Mouse (Mus musculus): Measurements from ENCODE around the gene Nptx1. TPM values are rescaled to one million over a fixed set of nuclear protein-coding genes. Genes with fewer than 3 reads are reported as not detected.

The Nptx1 gene
- total RNA-seq (2021): under 1 TPM; 0.26 to 0.34 TPM

DNA sequence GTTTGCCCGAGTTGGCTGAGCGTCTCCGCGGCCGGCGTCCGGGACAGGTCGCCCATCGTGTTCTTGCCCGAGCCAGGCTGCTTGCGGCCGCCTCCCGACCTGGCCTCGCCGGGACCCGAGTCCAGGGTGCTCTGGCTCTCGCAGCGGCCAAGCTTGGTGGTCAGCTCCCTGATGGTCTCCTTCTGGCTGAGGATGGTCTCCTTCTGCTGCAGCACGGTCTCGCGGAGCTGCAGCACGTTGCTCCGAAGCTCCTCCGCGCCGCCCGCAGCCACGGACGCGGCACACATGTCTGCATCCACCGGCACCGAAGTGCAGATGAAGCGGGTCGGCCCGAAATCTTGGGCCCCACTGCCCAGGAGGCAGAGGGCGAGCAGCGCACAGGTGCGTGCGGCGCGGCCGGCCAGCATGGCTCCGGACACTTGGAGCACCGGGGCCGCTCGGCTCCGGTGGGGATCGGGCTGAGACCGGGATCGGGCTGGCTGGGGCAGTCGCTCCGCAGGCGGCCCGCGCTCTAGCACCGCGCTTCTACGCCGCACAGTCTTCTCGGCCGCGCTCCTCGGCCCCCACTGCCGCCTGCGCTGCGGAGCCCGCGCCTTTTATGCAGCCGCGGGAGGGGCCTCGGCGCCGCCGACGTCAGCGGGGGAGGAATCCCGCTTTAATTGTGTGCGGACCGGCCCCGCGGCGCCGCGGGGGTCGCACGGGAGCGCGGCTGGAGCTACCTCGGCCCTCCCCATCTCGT, at the start of gene Nptx1:
Nptx1 (minus strand) TSS at position 571 of the 739 bp plus-strand sequence.
- DNase-seq (ENCODE audit: low spot score): no peak
- intact Hi-C loops (cut with DNase I): no loop called here

DNA sequence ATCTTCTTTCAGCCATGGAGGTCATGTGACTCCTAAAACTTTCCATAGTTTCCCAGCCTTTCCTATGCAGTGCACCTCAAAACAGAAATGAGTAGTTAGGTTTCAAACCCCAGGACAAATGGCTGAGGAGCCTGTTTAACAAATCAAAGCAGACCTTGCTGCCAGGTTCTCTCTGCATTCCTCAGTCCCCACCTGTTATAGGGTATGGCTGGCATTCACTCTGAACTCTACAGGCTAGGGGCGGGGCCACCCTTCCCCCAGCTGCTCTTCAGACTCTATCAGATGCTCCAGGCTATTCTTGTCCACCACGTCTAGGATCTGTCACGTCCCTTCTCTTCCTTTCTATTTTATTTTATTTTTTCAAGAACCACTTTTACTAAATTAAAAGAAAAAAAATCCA, 46.4 kb upstream of the Nptx1 start:
- intact Hi-C loops (cut with DNase I): no loop called here
- DNase-seq (ENCODE audit: low spot score): no peak

DNA sequence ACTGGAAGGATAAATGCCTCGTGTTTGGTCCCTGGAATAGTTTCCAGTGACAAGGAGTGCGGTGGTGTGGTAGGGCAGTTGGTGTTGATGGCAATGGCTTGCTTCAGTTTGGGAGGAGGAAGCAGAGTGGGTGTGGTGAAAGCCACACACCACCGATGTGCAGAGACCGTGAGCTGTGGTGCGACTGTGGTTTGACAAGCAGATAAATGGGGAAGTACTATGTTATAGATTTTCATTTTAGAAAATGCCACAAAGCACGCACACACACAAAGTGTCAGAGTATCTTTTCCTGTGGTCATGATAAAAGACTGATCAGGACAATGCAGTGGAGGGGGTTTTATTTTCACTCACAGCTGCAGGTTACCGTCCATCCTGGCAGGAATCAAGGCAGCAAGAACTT, 41.7 kb upstream of the Nptx1 start:
- intact Hi-C loops (cut with DNase I): no loop called here
- no peak for DNase-seq (ENCODE audit: low spot score)

DNA sequence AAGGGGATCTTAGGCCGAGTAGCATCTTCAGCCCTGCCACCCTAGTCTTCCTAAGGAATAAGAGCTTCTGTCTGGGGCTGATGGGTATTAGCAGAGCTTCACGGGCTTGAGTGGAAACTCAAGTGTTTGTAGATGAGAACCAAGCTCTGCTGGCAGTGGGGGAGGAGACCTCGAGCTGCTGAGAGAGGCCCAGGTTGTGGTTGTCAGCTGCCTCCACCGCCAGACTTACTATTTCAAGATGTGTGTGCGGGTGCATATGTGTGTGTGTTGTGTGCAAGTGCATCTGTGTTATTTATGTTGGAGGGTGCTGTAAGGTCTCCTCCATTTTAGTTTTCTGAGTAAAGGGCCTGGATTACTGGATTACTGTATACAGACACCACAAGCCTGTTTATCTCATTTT, 39.6 kb upstream of the Nptx1 start:
- intact Hi-C loops (cut with DNase I): no loop called here

DNA sequence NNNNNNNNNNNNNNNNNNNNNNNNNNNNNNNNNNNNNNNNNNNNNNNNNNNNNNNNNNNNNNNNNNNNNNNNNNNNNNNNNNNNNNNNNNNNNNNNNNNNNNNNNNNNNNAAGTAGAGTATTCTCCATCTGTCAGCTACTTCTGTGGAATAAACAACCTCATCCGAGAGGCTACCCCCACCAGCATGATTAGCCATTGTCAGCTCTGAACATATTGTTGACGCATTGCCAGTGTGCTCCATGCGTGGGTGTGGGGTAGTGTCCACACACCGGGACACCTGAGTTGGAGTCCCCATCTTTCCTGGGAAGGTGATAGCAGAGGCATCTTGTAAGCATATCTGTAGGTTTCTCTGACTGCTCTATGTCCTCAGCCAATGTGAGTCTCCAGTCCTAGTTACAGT, 39.0 kb upstream of the Nptx1 start:
- DNase-seq (ENCODE audit: low spot score): no peak
- intact Hi-C loops (cut with DNase I): no loop called here

More for the DNA sequence above, 39.6 kb upstream of the Nptx1 start:
- DNase-seq (ENCODE audit: low spot score): no peak

DNA sequence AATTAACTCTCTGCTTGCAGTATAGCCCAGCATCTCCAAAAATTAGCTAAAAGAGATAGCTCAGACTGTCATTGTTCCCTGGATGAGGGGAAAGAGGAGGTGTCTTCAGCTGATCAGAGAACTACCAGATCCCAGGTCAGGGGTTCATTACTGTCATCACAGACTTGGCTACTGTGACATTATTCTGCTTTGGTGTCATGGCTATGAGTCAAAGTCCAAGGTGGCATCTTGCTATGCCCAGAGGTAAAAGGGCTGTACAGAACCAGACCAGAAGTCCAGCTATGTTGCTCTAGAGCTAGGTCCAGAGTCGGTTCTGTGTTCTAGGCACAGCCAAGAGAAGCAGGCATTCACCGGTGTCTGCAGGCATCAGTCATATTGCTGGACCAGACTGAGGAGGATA, 30.2 kb upstream of the Nptx1 start:
- intact Hi-C loops (cut with DNase I): no loop called here
- no peak for DNase-seq (ENCODE audit: low spot score)

DNA sequence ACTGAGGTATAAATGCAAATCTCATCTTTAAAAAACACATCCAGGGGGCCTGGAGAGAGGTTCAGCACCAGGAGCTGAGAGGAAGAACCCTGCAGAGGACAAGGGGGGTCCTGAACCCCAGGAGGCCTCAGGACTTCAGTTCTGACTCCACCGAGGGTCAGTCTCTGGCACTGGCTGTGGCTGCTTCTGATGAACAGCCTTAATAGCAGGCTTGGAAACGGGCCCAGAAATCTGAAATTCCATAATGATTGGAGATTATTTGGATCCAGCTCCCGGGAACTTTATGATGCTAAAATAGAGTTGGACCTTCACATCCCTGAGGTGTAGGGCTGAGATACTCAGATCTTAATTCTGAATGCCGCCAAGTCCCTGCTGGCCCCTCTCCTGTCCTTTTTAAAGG, 29.3 kb upstream of the Nptx1 start:
- no peak for DNase-seq (ENCODE audit: low spot score)
- intact Hi-C loops (cut with DNase I): no loop called here

DNA sequence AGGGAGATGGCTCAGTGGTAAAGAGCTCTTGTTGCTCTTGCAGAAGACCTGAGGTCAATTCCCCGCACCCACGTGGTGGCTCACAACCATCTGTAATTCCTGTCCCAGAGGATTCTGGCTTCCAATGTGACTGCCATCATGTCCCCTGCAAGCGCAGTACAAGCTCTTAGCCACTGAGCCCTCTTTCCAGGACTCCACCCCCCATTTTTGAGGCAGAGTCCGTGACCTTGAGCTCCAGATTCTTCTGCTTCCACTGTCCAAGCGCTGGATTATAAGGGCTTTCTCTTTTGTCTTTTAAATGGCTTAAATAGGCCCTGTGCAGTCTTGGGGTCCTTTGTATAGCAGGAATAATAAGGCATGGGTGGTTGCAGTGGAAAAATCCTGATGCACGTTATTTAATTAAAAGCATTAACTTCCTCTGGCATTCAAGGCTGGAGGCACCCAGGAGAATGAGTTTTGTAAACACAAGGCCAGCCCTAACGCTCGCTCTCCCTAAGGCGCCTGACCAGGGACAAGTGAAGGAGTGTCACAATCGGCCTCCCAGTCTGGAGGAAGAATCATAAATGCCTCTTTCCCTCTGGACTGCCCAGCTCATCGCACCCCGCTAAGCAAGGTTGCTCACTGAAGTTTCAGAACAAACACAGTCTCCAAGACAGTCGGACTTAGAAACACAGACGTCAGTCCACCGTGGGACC, 24.9 kb upstream of the Nptx1 start:
- intact Hi-C loops (cut with DNase I): no loop called here

DNA sequence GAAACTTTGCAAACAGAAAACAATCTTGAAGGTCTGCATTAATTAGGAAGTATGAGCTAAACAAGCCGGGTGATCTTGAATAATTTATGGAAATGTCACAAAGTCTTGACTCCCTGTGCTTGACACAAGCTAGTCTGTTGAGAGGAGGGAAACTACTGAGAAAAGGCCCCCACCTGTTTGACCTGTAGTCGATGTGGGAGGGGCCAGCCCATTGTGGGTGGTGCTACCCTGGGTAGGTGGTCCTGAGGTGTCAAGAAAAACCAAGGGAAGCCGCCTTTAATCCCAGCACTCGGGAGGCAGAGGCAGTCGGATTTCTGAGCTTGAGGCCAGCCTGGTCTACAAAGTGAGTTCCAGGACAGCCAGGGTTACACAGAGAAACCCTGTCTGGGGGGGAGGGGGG, 18.6 kb upstream of the Nptx1 start:
- intact Hi-C loops (cut with DNase I): no loop called here
- DNase-seq (ENCODE audit: low spot score): no peak

More for the DNA sequence above, 24.9 kb upstream of the Nptx1 start:
- DNase-seq (ENCODE audit: low spot score): no peak

DNA sequence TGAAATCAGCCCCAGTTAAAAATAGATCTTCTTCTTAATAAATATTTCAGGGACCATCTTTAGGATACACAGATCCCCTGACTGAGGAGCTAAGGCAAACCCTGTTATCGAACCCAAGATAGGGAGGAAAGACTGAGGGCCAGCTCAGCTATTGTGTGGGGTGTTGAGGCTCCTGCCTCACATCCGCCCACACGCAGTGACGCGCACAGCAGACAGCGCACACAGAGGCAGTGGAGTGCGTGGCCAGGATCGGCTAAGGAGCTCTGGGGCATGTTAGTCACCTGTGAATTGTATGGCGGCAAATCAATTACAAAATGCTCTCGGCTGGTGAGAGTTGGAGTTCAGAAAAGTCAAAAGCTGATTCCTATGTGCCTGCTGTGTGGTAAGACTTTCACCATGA, 18.1 kb upstream of the Nptx1 start:
- DNase-seq (ENCODE audit: low spot score): no peak
- intact Hi-C loops (cut with DNase I): no loop called here

DNA sequence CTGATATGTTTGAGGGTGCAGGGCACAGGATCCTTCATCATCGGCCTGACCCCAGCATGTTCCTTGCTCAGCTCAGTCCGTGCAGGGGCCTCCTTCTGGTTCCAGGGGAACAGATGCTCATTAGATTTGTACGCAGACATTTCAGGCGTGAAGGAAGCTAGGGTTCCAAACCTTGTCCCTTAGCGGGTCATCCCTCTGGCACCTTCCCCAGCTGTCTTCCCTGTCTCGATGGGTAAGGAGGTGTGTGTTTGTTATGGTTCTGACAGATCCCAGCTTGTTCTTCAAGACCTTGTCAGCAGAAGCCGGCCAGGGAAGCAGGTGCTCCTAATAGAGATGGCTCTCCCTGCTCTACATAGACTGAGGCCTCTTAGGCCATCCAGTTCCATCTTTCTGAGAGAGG, 17.5 kb upstream of the Nptx1 start:
- intact Hi-C loops (cut with DNase I): no loop called here

DNA sequence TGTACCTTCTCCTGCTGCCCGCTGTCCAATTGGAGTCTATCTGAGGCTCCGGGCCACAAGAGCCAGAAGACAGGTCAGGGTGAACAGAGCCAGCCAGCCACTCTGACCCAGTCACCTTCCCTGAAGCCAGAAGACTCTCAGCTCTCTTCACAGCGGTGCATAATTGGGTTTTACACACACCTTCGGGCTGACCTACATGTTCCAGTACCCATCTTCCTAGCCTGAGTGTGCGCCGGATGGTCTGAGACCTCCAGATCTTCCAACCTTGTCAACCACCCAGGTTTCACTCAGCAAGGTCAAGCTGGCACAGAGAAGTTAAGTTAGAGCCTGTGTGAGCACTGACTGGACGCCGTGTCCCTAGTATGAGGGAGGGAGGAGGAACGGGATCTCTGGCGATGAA, 16.8 kb upstream of the Nptx1 start:
- intact Hi-C loops (cut with DNase I): no loop called here
- no peak for DNase-seq (ENCODE audit: low spot score)

More for the DNA sequence above, 17.5 kb upstream of the Nptx1 start:
- DNase-seq (ENCODE audit: low spot score): no peak

DNA sequence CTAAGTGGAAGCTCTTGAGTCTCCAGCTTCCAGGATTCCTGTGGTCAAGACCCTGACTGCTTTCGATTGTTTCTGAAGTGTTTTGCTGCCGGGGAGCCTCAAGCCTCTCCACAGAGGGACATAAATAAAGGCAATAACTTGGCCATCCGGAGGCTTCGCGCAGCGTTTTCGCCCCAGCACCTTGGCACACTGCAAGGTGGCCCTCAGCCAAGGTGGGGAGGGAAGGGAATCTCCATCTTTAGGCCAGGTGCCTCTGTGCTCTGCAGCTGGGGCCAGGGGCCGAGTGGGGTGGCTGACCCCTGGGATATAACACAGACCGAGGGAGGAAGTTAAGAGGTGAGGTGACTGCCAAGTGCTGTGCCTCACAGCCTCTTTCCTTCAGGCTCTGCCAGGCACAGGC, 15.6 kb upstream of the Nptx1 start:
- DNase-seq (ENCODE audit: low spot score): no peak
- intact Hi-C loops (cut with DNase I): no loop called here

DNA sequence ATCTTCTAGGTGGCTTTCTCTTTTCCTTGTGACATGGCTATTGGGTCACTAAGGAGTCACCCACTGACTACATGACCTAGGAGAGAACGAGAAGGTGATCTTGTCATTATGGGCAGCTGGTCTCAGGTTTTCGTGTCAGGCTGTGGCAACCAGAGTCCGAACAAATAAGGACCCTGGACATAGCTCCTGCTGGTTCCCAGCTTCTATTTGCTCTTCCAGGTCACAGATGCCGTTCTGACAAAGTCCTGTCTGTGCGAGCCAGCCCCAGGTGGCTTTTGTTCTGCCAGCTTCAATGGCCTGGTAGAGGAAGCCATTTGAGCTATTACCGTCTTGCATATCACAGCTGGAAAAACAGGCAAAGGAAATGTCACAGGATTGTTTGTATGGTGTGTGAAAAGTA, 14.7 kb upstream of the Nptx1 start:
- no peak for DNase-seq (ENCODE audit: low spot score)
- intact Hi-C loops (cut with DNase I): no loop called here

DNA sequence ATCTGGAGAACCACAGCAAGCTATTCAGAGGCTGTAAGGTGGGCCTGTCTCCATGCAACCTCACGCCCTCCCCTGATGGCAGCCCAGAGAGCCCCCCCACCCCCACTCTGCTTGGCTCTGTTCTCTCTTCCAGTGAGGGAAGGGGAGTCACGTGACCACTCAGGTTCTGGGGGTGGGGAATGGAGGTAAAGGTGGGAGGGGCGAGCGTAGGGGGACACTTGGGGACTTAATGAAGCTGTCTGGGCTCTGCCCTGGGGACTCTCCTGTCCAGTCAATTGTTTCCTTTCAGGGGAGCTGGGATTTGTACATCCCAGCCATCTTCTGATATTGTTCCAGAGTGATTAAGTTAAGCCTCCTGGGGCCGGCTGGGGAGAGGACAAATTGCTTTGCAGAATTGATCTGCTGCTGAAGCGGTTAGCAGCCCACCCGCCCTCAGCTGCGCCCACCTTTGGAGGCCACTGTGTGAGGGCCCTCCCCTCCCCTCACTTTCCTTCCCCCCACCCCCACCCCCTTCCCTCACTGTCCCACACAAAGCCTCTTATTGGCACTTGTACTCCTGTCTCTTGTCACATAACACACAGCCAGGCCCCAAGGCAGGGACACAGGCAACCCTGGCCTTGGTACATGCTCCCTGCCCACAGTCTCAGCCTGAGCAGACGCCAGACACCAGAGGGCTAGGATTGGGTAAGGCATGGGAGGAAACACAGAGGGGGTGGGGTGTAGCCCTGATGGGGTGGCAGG, 11.5 kb upstream of the Nptx1 start:
- intact Hi-C loops (cut with DNase I): no loop called here
- no peak for DNase-seq (ENCODE audit: low spot score)

DNA sequence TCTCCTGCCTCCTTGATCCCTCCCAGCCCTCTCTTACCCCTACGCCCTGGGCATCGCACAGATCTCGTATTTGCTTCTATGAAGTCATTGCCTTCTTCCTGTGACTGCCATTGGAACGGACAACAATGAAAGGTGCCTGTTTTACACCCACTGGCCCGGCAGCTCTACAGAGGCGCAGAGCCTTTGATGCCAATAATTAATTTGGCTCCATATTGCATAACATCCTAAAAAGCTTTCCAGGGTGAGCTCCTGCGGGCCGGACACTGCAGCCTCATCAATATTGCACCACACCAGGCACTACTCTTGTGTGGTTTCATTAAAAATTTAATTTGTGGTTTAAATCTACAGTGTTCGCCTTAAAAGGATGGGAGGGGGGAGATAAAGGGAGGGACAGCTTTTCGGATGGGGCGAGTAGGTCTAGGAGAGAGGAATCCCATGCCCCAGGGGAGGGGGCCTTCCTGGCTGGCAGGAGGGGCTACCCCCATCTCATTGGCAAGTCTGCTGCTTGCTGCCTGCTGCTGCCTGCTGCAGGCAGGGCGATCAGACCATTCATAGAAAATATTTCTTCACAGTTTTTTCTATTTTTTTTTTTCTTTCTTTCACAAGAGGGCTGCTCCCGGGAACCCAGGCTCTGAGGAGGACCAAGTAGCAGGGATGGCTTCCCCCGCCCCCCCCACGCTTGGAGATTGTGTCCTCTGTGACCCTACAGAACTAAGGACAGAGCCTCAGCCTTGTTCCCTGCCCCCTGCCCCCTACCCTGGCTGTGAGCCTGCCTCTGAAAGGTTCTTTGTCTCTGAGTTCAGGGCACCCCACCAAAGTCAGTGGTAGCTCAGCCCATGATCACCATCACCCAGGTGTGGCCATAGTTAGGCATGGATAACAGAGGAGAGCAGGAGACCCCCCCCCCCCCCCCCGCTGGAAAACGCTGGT, 10.7 kb upstream of the Nptx1 start:
- no peak for DNase-seq (ENCODE audit: low spot score)
- intact Hi-C loops (cut with DNase I): no loop called here

DNA sequence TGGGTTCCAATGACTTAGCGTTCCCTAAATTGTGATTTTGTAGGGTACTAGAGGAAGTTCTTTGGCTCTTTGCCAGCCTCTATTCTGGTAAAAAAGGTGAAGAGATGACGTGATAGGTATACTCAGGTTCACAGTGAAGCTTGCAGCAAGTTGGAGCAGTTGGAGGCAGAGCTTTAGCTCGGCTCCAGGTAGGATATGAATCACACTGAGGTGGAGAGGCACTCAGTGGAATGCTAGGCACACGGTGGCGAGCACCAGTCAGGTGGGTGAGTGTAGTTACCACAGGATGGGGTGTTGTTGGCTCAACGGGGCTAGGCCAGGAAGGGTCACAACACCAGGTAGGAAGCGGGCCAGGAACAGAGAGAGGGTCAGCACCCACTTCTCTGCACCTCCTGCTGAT, 7.6 kb upstream of the Nptx1 start:
- no peak for DNase-seq (ENCODE audit: low spot score)
- intact Hi-C loops (cut with DNase I): no loop called here

DNA sequence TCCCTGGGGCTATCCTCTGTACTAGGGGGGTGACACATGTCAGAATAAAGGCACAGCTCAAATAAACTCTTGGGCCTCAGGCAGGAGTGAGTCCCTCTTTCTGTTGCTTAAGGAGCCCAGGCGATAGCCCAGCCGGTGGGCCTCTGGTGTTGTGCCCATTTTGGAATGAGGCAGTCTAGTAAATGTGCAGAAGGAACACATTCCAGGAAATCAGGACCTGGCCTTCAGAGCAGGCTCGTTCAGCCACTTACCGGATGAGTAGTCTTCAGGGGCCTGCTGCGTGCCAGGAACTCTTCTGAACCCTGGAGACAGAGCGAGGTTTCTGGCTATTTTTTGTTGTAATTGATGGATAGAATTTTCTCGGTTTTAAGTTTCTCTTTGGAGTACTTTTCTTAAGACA, 7.2 kb upstream of the Nptx1 start:
- no peak for DNase-seq (ENCODE audit: low spot score)
- intact Hi-C loops (cut with DNase I): no loop called here

DNA sequence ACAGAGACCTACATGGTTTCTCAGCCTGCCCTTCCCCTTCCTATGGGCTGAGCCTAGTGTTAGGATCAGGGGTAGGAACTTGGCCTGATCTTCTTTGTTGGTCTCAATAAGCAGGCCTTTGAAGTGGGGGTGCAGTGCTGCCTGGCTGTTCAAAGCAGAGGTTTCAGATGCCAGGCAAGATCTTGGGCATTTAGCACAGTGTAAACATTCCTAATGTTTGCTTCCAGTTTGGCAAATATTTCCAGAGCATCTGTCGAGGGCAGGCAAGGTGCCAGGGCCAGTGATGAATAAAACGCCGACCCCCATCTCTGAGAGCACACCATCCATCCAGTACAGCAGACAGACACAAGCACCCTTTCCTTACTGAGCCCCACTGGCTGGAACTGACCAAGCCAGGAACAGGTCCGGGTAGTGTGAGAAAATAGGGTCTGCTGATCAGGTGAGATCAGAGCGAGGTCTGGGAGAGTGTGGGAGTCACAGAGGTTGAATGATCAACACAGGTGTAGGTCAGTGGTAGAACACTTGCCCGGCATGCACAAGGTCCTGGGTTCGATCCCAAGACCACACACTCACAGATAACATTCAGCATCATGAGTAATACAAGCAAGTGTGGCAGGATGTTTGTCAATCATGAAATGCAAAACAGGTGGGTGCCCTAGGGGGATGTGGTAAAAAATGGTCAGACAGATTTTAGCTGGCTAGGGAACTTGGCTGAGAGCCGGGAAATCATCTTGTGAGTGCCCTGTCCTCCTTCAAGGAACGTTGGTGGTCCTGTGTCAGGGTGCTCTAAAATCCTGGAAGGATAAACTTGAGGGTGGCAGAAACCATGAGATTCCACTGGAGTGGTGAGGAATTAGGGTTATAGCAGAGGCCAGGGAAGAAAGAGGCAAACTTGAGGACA, 5.6 kb upstream of the Nptx1 start:
- DNase-seq (ENCODE audit: low spot score): no peak
- intact Hi-C loops (cut with DNase I): no loop called here

All from heart, postnatal 25 days (tissue).